Mouse (Mus musculus): ENCODE results near the gene Gsdma3. TPM values are rescaled to one million over a fixed set of nuclear protein-coding genes. Genes with fewer than 3 reads are reported as not detected.
"Not testable (repeated sequence)": the region's sequence is repeated elsewhere in the genome, so short reads cannot be mapped to it uniquely, and the experiment has no call there.

Gsdma3 gene
- polyA plus RNA-seq, 1 experiment from 2014 or later: not detected

DNA sequence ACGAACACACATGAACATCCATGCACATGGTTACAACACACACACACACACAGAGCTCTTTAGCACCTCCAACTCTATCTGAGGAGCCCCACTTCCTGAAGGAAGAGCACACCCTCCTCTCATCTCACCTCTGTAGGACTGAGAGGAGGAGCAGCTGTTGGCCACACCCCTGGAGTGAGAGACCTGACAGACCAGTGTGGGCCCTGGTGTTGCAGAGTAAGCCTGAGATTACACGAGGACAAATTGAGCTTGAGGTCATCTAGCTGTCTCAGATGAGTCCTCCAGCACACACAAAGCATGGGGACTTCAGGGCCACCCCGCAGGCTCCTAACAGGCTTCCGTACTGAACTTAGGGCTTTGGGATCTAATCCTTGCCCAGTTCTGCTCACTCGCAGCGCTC lies 21.2 kb upstream of the Gsdma3 start:
- not testable (repeated sequence) for H3K4me2 ChIP-seq (ENCODE audit: low read length); H3K9me3 ChIP-seq (ENCODE audit: control insufficient read depth, low read length); H3K4me1 ChIP-seq (ENCODE audit: control insufficient read depth, insufficient read depth, low read depth, low read length); H3K27me3 ChIP-seq (replicated peaks; ENCODE audit: control insufficient read depth, insufficient read depth, low read length); ATAC-seq; H3K36me3 ChIP-seq (ENCODE audit: control insufficient read depth, insufficient read depth, low read length); H3K4me3 ChIP-seq (ENCODE audit: low read length); H3K27ac ChIP-seq (ENCODE audit: low read depth, low read length); H3K9ac ChIP-seq (ENCODE audit: low read depth, low read length)
- 69% methylated on average over 6 of the region's 6 CpGs for WGBS

- no peaks in the 10 kb centered on the region for H3K27me3 ChIP-seq (replicated peaks; ENCODE audit: control insufficient read depth, insufficient read depth, low read length)
- ATAC-seq: no peak
These were observed 19.4 kb upstream of the Gsdma3 start for GRCm38 (mm10) chr11:98606763-98607162.

GRCm38 (mm10) chr11:98620791-98621190 lies 5.4 kb upstream of the Gsdma3 start:
- WGBS: 94% methylated on average over 13 of the region's 13 CpGs
- H3K27me3 ChIP-seq (replicated peaks; ENCODE audit: control insufficient read depth, insufficient read depth, low read length): no peaks in the 10 kb centered on the region

More at GRCm38 (mm10) chr11:98606763-98607162, 19.4 kb upstream of the Gsdma3 start:
- Histone ChIP-seq H3K9me3 (ENCODE audit: control insufficient read depth, low read length) (no peaks in the 10 kb centered on the region), H3K36me3 (ENCODE audit: control insufficient read depth, insufficient read depth, low read length) (no peaks in the 10 kb centered on the region), H3K4me3 (ENCODE audit: low read length) (no peak overlapping the region), H3K4me2 (ENCODE audit: low read length) (no peak overlapping the region), H3K4me1 (ENCODE audit: control insufficient read depth, insufficient read depth, low read depth, low read length) (no peaks in the 10 kb centered on the region), H3K9ac (ENCODE audit: low read depth, low read length) (no peak overlapping the region), H3K27ac (ENCODE audit: low read depth, low read length) (no peak overlapping the region)
- 14% methylated on average over 3 of the region's 3 CpGs for WGBS

GRCm38 (mm10) chr11:98623981-98624380 lies 2.2 kb upstream of the Gsdma3 start:
- H3K27ac ChIP-seq (ENCODE audit: low read depth, low read length); H3K4me3 ChIP-seq (ENCODE audit: low read length); H3K9ac ChIP-seq (ENCODE audit: low read depth, low read length); H3K27me3 ChIP-seq (replicated peaks; ENCODE audit: control insufficient read depth, insufficient read depth, low read length); H3K4me1 ChIP-seq (ENCODE audit: control insufficient read depth, insufficient read depth, low read depth, low read length); H3K36me3 ChIP-seq (ENCODE audit: control insufficient read depth, insufficient read depth, low read length); H3K4me2 ChIP-seq (ENCODE audit: low read length); ATAC-seq; H3K9me3 ChIP-seq (ENCODE audit: control insufficient read depth, low read length): not testable (repeated sequence)
- 86% methylated on average over 6 of the region's 6 CpGs for WGBS

More at GRCm38 (mm10) chr11:98620791-98621190, 5.4 kb upstream of the Gsdma3 start:
- Histone ChIP-seq H3K9me3 (ENCODE audit: control insufficient read depth, low read length) (0 out of 2 replicates have a peak, but pooled peaks cover 2% of the 10 kb centered on the region), H3K4me2 (ENCODE audit: low read length) (no peak overlapping the region), H3K36me3 (ENCODE audit: control insufficient read depth, insufficient read depth, low read length) (no peaks in the 10 kb centered on the region), H3K4me3 (ENCODE audit: low read length) (no peak overlapping the region), H3K27ac (ENCODE audit: low read depth, low read length) (no peak overlapping the region), H3K9ac (ENCODE audit: low read depth, low read length) (no peak overlapping the region), H3K4me1 (ENCODE audit: control insufficient read depth, insufficient read depth, low read depth, low read length) (no peaks in the 10 kb centered on the region)
- ATAC-seq: no peak

GRCm38 (mm10) chr11:98624381-98624780 lies 1.8 kb upstream of the Gsdma3 start:
- WGBS: 95% methylated on average over 2 of the region's 2 CpGs

GRCm38 (mm10) chr11:98628706-98629105 lies 2.5 kb downstream of the Gsdma3 start:
- Histone ChIP-seq H3K4me1 (ENCODE audit: control insufficient read depth, insufficient read depth, low read depth, low read length) (no peaks in the 10 kb centered on the region), H3K27me3 (replicated peaks; ENCODE audit: control insufficient read depth, insufficient read depth, low read length) (no peaks in the 10 kb centered on the region), H3K4me3 (ENCODE audit: low read length) (no peak overlapping the region), H3K4me2 (ENCODE audit: low read length) (no peak overlapping the region), H3K9me3 (ENCODE audit: control insufficient read depth, low read length) (0 out of 2 replicates have a peak, but pooled peaks cover under 1% of the 10 kb centered on the region), H3K27ac (ENCODE audit: low read depth, low read length) (no peak overlapping the region), H3K36me3 (ENCODE audit: control insufficient read depth, insufficient read depth, low read length) (no peaks in the 10 kb centered on the region), H3K9ac (ENCODE audit: low read depth, low read length) (no peak overlapping the region)
- WGBS: 88% methylated on average over 3 of the region's 3 CpGs
- no peak for ATAC-seq

More at GRCm38 (mm10) chr11:98624381-98624780, 1.8 kb upstream of the Gsdma3 start:
- H3K27me3 ChIP-seq (replicated peaks; ENCODE audit: control insufficient read depth, insufficient read depth, low read length); H3K4me3 ChIP-seq (ENCODE audit: low read length); H3K27ac ChIP-seq (ENCODE audit: low read depth, low read length); H3K4me1 ChIP-seq (ENCODE audit: control insufficient read depth, insufficient read depth, low read depth, low read length); H3K9ac ChIP-seq (ENCODE audit: low read depth, low read length); ATAC-seq; H3K9me3 ChIP-seq (ENCODE audit: control insufficient read depth, low read length); H3K36me3 ChIP-seq (ENCODE audit: control insufficient read depth, insufficient read depth, low read length); H3K4me2 ChIP-seq (ENCODE audit: low read length): not testable (repeated sequence)

DNA sequence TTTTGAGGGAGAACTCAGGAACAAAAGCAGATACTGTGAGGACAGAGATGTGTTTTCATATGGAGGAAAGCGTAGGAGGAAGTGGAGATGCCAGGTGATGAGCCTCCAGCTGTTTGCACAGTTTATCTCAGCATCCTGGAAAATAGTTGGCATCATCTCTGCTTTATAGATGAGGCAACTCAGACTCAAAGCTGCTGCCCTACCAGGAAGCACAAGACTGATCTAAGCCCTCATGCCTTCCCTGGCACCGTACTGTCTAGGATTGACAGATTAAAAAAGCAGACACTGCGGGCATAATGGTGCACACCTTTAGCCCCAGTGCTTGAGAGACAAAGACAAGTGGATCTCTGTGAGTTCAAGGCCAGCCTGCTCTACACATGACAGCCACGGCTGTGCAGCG lies 4.5 kb downstream of the Gsdma3 start:
- Histone ChIP-seq H3K27ac (ENCODE audit: low read depth, low read length) (no peak overlapping the region), H3K4me3 (ENCODE audit: low read length) (no peak overlapping the region), H3K36me3 (ENCODE audit: control insufficient read depth, insufficient read depth, low read length) (no peaks in the 10 kb centered on the region), H3K4me1 (ENCODE audit: control insufficient read depth, insufficient read depth, low read depth, low read length) (no peaks in the 10 kb centered on the region), H3K4me2 (ENCODE audit: low read length) (no peak overlapping the region), H3K27me3 (replicated peaks; ENCODE audit: control insufficient read depth, insufficient read depth, low read length) (no peaks in the 10 kb centered on the region), H3K9ac (ENCODE audit: low read depth, low read length) (no peak overlapping the region), H3K9me3 (ENCODE audit: control insufficient read depth, low read length) (no peaks in the 10 kb centered on the region)
- WGBS: 90% methylated on average over 5 of the region's 5 CpGs
- ATAC-seq: no peak

DNA sequence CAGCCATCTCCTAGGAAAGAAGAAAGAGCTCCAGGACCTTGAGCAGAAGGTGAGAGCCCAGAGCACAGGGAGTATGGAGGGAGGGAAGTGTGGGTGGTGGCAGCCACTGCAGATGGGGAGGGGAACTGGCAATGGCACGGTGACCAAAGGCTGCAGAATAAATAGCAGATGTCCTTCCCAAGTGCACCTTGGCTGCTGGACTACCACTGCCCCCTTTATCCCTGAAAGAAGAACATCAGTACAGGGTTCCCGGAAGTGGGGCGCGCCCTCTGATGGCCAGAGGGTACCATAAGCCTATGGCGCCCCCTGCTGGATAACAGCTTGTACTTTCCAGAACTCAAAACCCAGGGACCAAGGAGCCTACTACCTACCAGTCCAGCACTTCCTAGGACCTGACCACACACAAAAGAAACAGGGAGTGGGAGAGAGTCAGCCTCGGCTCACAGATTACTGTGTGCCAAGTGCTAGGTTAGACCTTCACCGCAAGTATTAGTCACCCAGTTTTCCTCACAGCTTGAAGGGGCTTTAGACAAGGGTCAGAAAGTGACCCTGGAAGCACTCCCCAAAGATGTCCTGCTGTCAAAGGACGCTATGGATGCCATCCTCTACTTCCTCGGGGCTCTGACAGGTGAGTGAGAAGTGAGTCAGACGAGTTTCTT lies 9.3 kb downstream of the Gsdma3 start:
- H3K27me3 ChIP-seq (replicated peaks; ENCODE audit: control insufficient read depth, insufficient read depth, low read length); H3K9ac ChIP-seq (ENCODE audit: low read depth, low read length); H3K9me3 ChIP-seq (ENCODE audit: control insufficient read depth, low read length); H3K36me3 ChIP-seq (ENCODE audit: control insufficient read depth, insufficient read depth, low read length); H3K4me1 ChIP-seq (ENCODE audit: control insufficient read depth, insufficient read depth, low read depth, low read length); ATAC-seq; H3K4me3 ChIP-seq (ENCODE audit: low read length); H3K27ac ChIP-seq (ENCODE audit: low read depth, low read length); H3K4me2 ChIP-seq (ENCODE audit: low read length): not testable (repeated sequence)
- 42% methylated on average over 10 of the region's 10 CpGs for WGBS

- Histone ChIP-seq H3K36me3 (ENCODE audit: control insufficient read depth, insufficient read depth, low read length) (no peaks in the 10 kb centered on the region), H3K4me3 (ENCODE audit: low read length) (no peak overlapping the region), H3K27me3 (replicated peaks; ENCODE audit: control insufficient read depth, insufficient read depth, low read length) (no peaks in the 10 kb centered on the region), H3K4me2 (ENCODE audit: low read length) (no peak overlapping the region), H3K9me3 (ENCODE audit: control insufficient read depth, low read length) (no peaks in the 10 kb centered on the region), H3K4me1 (ENCODE audit: control insufficient read depth, insufficient read depth, low read depth, low read length) (no peaks in the 10 kb centered on the region), H3K9ac (ENCODE audit: low read depth, low read length) (no peak overlapping the region), H3K27ac (ENCODE audit: low read depth, low read length) (no peak overlapping the region)
- ATAC-seq: no peak
- WGBS: 78% methylated on average over 1 of the region's 1 CpGs
These were observed 11.3 kb downstream of the Gsdma3 start for GRCm38 (mm10) chr11:98637501-98637900.
